ENCODE assay signal across 9 mouse cellular contexts in genomic region chr11:116571767-116572679, GRCm38 (mm10). TPM values are rescaled to one million over a fixed set of nuclear protein-coding genes. Genes with fewer than 3 reads are reported as not detected.
DNase-seq lines count a peak whose midpoint lies in the region; ATAC-seq lines count a peak whose summit lies in the region.
"Had no signal": no experiment of that assay in that cellular context is flagged by ENCODE, and none has a peak within 500 bp of the region (broad histone marks: within the 10 kb centered on the region; RNA-seq: fewer than 3 reads in every experiment).

No protein-coding gene starts in this region.

- H3K9me3 ChIP-seq in hindbrain, embryonic 13.5 days = no peaks in the 10 kb centered on the region
- H3K9me3 ChIP-seq in hindbrain, embryonic 16.5 days (ENCODE audit: control insufficient read depth, low read length) = no peaks in the 10 kb centered on the region
- H3K9me3 ChIP-seq in heart, embryonic 11.5 days (replicated peaks; ENCODE audit: control insufficient read depth, low read length) = no peaks in the 10 kb centered on the region
- no peaks in the 10 kb centered on the region for H3K9me3 ChIP-seq in neural tube, embryonic 15.5 days (replicated peaks)
- no peaks in the 10 kb centered on the region for H3K9me3 ChIP-seq in kidney, embryonic 14.5 days (ENCODE audit: control insufficient read depth, low read length)

- DNase-seq in adrenal gland, postnatal 14 days = peak; percentile 85
- DNase-seq in yolk sac, embryonic 10.5 days (ENCODE audit: low spot score) = no peak

- no peak for ATAC-seq in hindbrain, embryonic 13.5 days (ENCODE audit: low FRiP score)
- no peak for ATAC-seq in hindbrain, embryonic 16.5 days
- no peak for ATAC-seq in heart, embryonic 11.5 days (replicated peaks; ENCODE audit: insufficient number of reproducible peaks, low FRiP score, low TSS enrichment)
- ATAC-seq in megakaryocyte progenitor cell, adult 5-6 weeks (replicated peaks; ENCODE audit: poor library complexity) = peak; percentile 69
- ATAC-seq in neural tube, embryonic 15.5 days (ENCODE audit: low FRiP score) = no peak
- ATAC-seq in kidney, embryonic 14.5 days (ENCODE audit: low FRiP score, low TSS enrichment) = no peak

- H3K4me1 ChIP-seq in hindbrain, embryonic 13.5 days (replicated peaks) = peaks cover 83% of the 10 kb centered on the region
- peaks cover 32% of the 10 kb centered on the region for H3K4me1 ChIP-seq in hindbrain, embryonic 16.5 days (ENCODE audit: control insufficient read depth, insufficient read depth, low read depth, low read length)
- H3K4me1 ChIP-seq in heart, embryonic 11.5 days (ENCODE audit: control insufficient read depth, insufficient read depth, low read length) = peaks cover 71% of the 10 kb centered on the region
- peaks cover 85% of the 10 kb centered on the region for H3K4me1 ChIP-seq in neural tube, embryonic 15.5 days
- H3K4me1 ChIP-seq in kidney, embryonic 14.5 days (ENCODE audit: control insufficient read depth, insufficient read depth, low read length) = peaks cover 8% of the 10 kb centered on the region; the same call in 1 of the 2 replicates

- H3K27ac ChIP-seq in hindbrain, embryonic 13.5 days = peak overlapping the region; percentile 67; the same call in 1 of the 2 replicates
- H3K27ac ChIP-seq in hindbrain, embryonic 16.5 days (ENCODE audit: low read depth, low read length) = no peak overlapping the region
- H3K27ac ChIP-seq in heart, embryonic 11.5 days (ENCODE audit: low read depth, low read length) = no peak overlapping the region
- no peak overlapping the region for H3K27ac ChIP-seq in neural tube, embryonic 15.5 days (replicated peaks)
- no peak overlapping the region for H3K27ac ChIP-seq in kidney, embryonic 14.5 days (ENCODE audit: low read depth, low read length)

- no peak overlapping the region for H3K4me3 ChIP-seq in hindbrain, embryonic 13.5 days
- no peak overlapping the region for H3K4me3 ChIP-seq in hindbrain, embryonic 16.5 days (ENCODE audit: low read length)
- H3K4me3 ChIP-seq in heart, embryonic 11.5 days (ENCODE audit: low read depth, low read length) = no peak overlapping the region
- no peak overlapping the region for H3K4me3 ChIP-seq in neural tube, embryonic 15.5 days (replicated peaks)
- no peak overlapping the region for H3K4me3 ChIP-seq in kidney, embryonic 14.5 days (ENCODE audit: low read length)

- no peak overlapping the region for H3K4me2 ChIP-seq in hindbrain, embryonic 13.5 days
- no peak overlapping the region for H3K4me2 ChIP-seq in hindbrain, embryonic 16.5 days (ENCODE audit: low read length)
- peak overlapping the region; percentile 47 for H3K4me2 ChIP-seq in heart, embryonic 11.5 days
- H3K4me2 ChIP-seq in neural tube, embryonic 15.5 days = no peak overlapping the region
- H3K4me2 ChIP-seq in kidney, embryonic 14.5 days (replicated peaks; ENCODE audit: low read depth, low read length) = no peak overlapping the region

- H3K9ac ChIP-seq in hindbrain, embryonic 13.5 days = 0 out of 2 replicates have a peak overlapping the region, but pooled peaks have one; percentile 5
- H3K9ac ChIP-seq in hindbrain, embryonic 16.5 days (ENCODE audit: low read depth, low read length) = no peak overlapping the region
- peak overlapping the region; percentile 16; the same call in 1 of the 2 replicates for H3K9ac ChIP-seq in heart, embryonic 11.5 days (ENCODE audit: low read depth, low read length)
- H3K9ac ChIP-seq in neural tube, embryonic 15.5 days (replicated peaks) = no peak overlapping the region
- H3K9ac ChIP-seq in kidney, embryonic 14.5 days (ENCODE audit: low read depth, low read length) = no peak overlapping the region

- H3K27me3 ChIP-seq in hindbrain, embryonic 13.5 days = no peaks in the 10 kb centered on the region
- no peaks in the 10 kb centered on the region for H3K27me3 ChIP-seq in hindbrain, embryonic 16.5 days (replicated peaks; ENCODE audit: control insufficient read depth, insufficient read depth, low read length)
- no peaks in the 10 kb centered on the region for H3K27me3 ChIP-seq in heart, embryonic 11.5 days (ENCODE audit: control insufficient read depth, insufficient read depth, low read length)
- no peaks in the 10 kb centered on the region for H3K27me3 ChIP-seq in neural tube, embryonic 15.5 days (replicated peaks)
- no peaks in the 10 kb centered on the region for H3K27me3 ChIP-seq in kidney, embryonic 14.5 days (ENCODE audit: control insufficient read depth, insufficient read depth, low read length)

- no peaks in the 10 kb centered on the region for H3K36me3 ChIP-seq in hindbrain, embryonic 13.5 days
- no peaks in the 10 kb centered on the region for H3K36me3 ChIP-seq in hindbrain, embryonic 16.5 days (ENCODE audit: control insufficient read depth, insufficient read depth, low read length)
- H3K36me3 ChIP-seq in heart, embryonic 11.5 days (ENCODE audit: control insufficient read depth, insufficient read depth, low read length) = no peaks in the 10 kb centered on the region
- H3K36me3 ChIP-seq in neural tube, embryonic 15.5 days = no peaks in the 10 kb centered on the region
- no peaks in the 10 kb centered on the region for H3K36me3 ChIP-seq in kidney, embryonic 14.5 days (ENCODE audit: control insufficient read depth, insufficient read depth, low read length)

- WGBS in hindbrain, embryonic 13.5 days = 84% methylated on average over 19 of the region's 19 CpGs
- 80% methylated on average over 19 of the region's 19 CpGs for WGBS in hindbrain, embryonic 16.5 days
- 67% methylated on average over 19 of the region's 19 CpGs for WGBS in heart, embryonic 11.5 days (ENCODE audit: insufficient replicate concordance)
- 84% methylated on average over 19 of the region's 19 CpGs for WGBS in neural tube, embryonic 15.5 days
- WGBS in kidney, embryonic 14.5 days = 66% methylated on average over 19 of the region's 19 CpGs

RNA-seq across cellular contexts. Expression of gene Ube2o, which starts 9.2 kb away (rescaled TPM):
- polyA plus RNA-seq in hindbrain, embryonic 13.5 days (2015; fragmentation: Nextera tagmentation; extraction: Ambion mirVana) = 14.1 and 14.8 TPM in 2 replicates
- 16.4 and 16.6 TPM in 2 replicates for polyA plus RNA-seq in hindbrain, embryonic 16.5 days (2015; fragmentation: Nextera tagmentation; extraction: Ambion mirVana)
- 32.0 and 38.5 TPM in 2 replicates for total RNA-seq in adrenal gland, postnatal 14 days (2021)
- polyA plus RNA-seq in heart, embryonic 11.5 days (2014; fragmentation: Nextera tagmentation; extraction: Ambion mirVana) = 14.7 and 17.1 TPM in 2 replicates
- total RNA-seq in megakaryocyte progenitor cell, adult 5-6 weeks (2015) = 5.0 TPM in 2 replicates
- 6.1 and 6.4 TPM in 2 replicates for total RNA-seq in megakaryocyte progenitor cell, adult 5-6 weeks (2017)
- polyA plus RNA-seq in neural tube, embryonic 15.5 days (2015; fragmentation: Nextera tagmentation; extraction: Ambion mirVana) = 19.2 and 32.4 TPM in 2 replicates
- 11.2 and 13.5 TPM in 2 replicates for polyA plus RNA-seq in kidney, embryonic 14.5 days (2014; fragmentation: Nextera tagmentation; extraction: Ambion mirVana)

RNA-seq across cellular contexts. Expression of gene Aanat, which starts 14.2 kb away (rescaled TPM):
- polyA plus RNA-seq in hindbrain, embryonic 13.5 days (2015; fragmentation: Nextera tagmentation; extraction: Ambion mirVana) = 0.36 and 1.0 TPM in 2 replicates
- polyA plus RNA-seq in hindbrain, embryonic 16.5 days (2015; fragmentation: Nextera tagmentation; extraction: Ambion mirVana) = 0.51 and 0.55 TPM in 2 replicates
- total RNA-seq in adrenal gland, postnatal 14 days (2021) = not detected in 2 replicates
- not detected in 2 replicates for polyA plus RNA-seq in heart, embryonic 11.5 days (2014; fragmentation: Nextera tagmentation; extraction: Ambion mirVana)
- total RNA-seq in megakaryocyte progenitor cell, adult 5-6 weeks (2015) = not detected in 2 replicates
- not detected in 2 replicates for total RNA-seq in megakaryocyte progenitor cell, adult 5-6 weeks (2017)
- polyA plus RNA-seq in neural tube, embryonic 15.5 days (2015; fragmentation: Nextera tagmentation; extraction: Ambion mirVana) = 0.34 and 0.49 TPM in 2 replicates
- polyA plus RNA-seq in kidney, embryonic 14.5 days (2014; fragmentation: Nextera tagmentation; extraction: Ambion mirVana) = not detected in 2 replicates
- polyA plus RNA-seq: forebrain, embryonic 11.5 days had no signal

RNA-seq across cellular contexts. Expression of gene Sphk1, which starts 41.3 kb away (rescaled TPM):
- polyA plus RNA-seq in hindbrain, embryonic 13.5 days (2015; fragmentation: Nextera tagmentation; extraction: Ambion mirVana) = 3.1 and 3.3 TPM in 2 replicates
- 10.7 and 13.9 TPM in 2 replicates for polyA plus RNA-seq in hindbrain, embryonic 16.5 days (2015; fragmentation: Nextera tagmentation; extraction: Ambion mirVana)
- 2.3 and 3.5 TPM in 2 replicates for total RNA-seq in adrenal gland, postnatal 14 days (2021)
- 2.1 and 3.0 TPM in 2 replicates for polyA plus RNA-seq in heart, embryonic 11.5 days (2014; fragmentation: Nextera tagmentation; extraction: Ambion mirVana)
- 7.6 and 15.5 TPM in 2 replicates for total RNA-seq in megakaryocyte progenitor cell, adult 5-6 weeks (2015)
- total RNA-seq in megakaryocyte progenitor cell, adult 5-6 weeks (2017) = 6.7 and 26.1 TPM in 2 replicates
- polyA plus RNA-seq in neural tube, embryonic 15.5 days (2015; fragmentation: Nextera tagmentation; extraction: Ambion mirVana) = 2.8 and 4.5 TPM in 2 replicates
- 3.0 and 3.7 TPM in 2 replicates for polyA plus RNA-seq in kidney, embryonic 14.5 days (2014; fragmentation: Nextera tagmentation; extraction: Ambion mirVana)

RNA-seq across cellular contexts. Expression of gene Rhbdf2, which starts 54.8 kb away (rescaled TPM):
- 1.8 and 2.1 TPM in 2 replicates for polyA plus RNA-seq in hindbrain, embryonic 13.5 days (2015; fragmentation: Nextera tagmentation; extraction: Ambion mirVana)
- polyA plus RNA-seq in hindbrain, embryonic 16.5 days (2015; fragmentation: Nextera tagmentation; extraction: Ambion mirVana) = 1.7 and 2.1 TPM in 2 replicates
- total RNA-seq in adrenal gland, postnatal 14 days (2021) = 11.2 and 14.3 TPM in 2 replicates
- 5.0 and 6.0 TPM in 2 replicates for polyA plus RNA-seq in heart, embryonic 11.5 days (2014; fragmentation: Nextera tagmentation; extraction: Ambion mirVana)
- 3.7 and 4.9 TPM in 2 replicates for total RNA-seq in megakaryocyte progenitor cell, adult 5-6 weeks (2015)
- total RNA-seq in megakaryocyte progenitor cell, adult 5-6 weeks (2017) = 2.7 and 3.5 TPM in 2 replicates
- 1.4 and 4.0 TPM in 2 replicates for polyA plus RNA-seq in neural tube, embryonic 15.5 days (2015; fragmentation: Nextera tagmentation; extraction: Ambion mirVana)
- polyA plus RNA-seq in kidney, embryonic 14.5 days (2014; fragmentation: Nextera tagmentation; extraction: Ambion mirVana) = 5.4 and 7.2 TPM in 2 replicates

Comparison
In these comparisons a context has a peak if more than half of its experiments do, and no peak if none do; other contexts are left out.
1. H3K9ac ChIP-seq: peak in hindbrain, embryonic 13.5 days (single experiment) and heart, embryonic 11.5 days (single experiment); none in hindbrain, embryonic 16.5 days (single experiment), neural tube, embryonic 15.5 days (single experiment) and kidney, embryonic 14.5 days (single experiment).